Comparison of ENCODE assay signal across 11 mouse cellular contexts in genomic region chr5:129731021-129731420, GRCm38 (mm10). TPM values are rescaled to one million over a fixed set of nuclear protein-coding genes. Genes with fewer than 3 reads are reported as not detected.
DNase-seq lines count a peak whose midpoint lies in the region; ATAC-seq lines count a peak whose summit lies in the region.
"Had no signal": no experiment of that assay in that cellular context is flagged by ENCODE, and none has a peak within 500 bp of the region (broad histone marks: within the 10 kb centered on the region; RNA-seq: fewer than 3 reads in every experiment).

No protein-coding gene starts in this region.

- peaks cover 37% of the 10 kb centered on the region for H3K4me1 ChIP-seq in embryonic facial prominence, embryonic 10.5 days
- peaks cover 31% of the 10 kb centered on the region for H3K4me1 ChIP-seq in midbrain, embryonic 13.5 days (replicated peaks)

- no peak overlapping the region for H3K4me3 ChIP-seq in embryonic facial prominence, embryonic 10.5 days
- no peak overlapping the region for H3K4me3 ChIP-seq in midbrain, embryonic 13.5 days (replicated peaks)
- H3K4me3 ChIP-seq: embryonic facial prominence, embryonic 12.5 days; layer of hippocampus, adult 2 months had no signal

- no peak overlapping the region for H3K9ac ChIP-seq in midbrain, embryonic 13.5 days (replicated peaks)
- H3K9ac ChIP-seq: embryonic facial prominence, embryonic 12.5 days had no signal

- H3K36me3 ChIP-seq in embryonic facial prominence, embryonic 10.5 days (replicated peaks): peaks cover 14% of the 10 kb centered on the region; the same call in 1 of the 2 replicates
- no peaks in the 10 kb centered on the region for H3K36me3 ChIP-seq in midbrain, embryonic 13.5 days
- H3K36me3 ChIP-seq: embryonic facial prominence, embryonic 12.5 days had no signal

- 54% methylated on average over 5 of the region's 5 CpGs for WGBS in embryonic facial prominence, embryonic 10.5 days
- whole genome bisulfite sequencing in midbrain, embryonic 13.5 days: 84% methylated on average over 5 of the region's 5 CpGs

- intact Hi-C loops in left cerebral cortex, postnatal 14 days (cut with DNase I): no loop called here

- peak; percentile 65 for DNase-seq in NIH3T3 (ENCODE audit: low read depth)
- peak; percentile 16 for DNase-seq in embryonic facial prominence, embryonic 10.5 days (ENCODE audit: low spot score)
- DNase-seq in heart, adult 8-10 months (ENCODE audit: low spot score): peak; percentile 66
- peak; percentile 50 for DNase-seq in heart, postnatal 4 days
- no peak for DNase-seq in left cerebral cortex, postnatal 14 days (ENCODE audit: low spot score in 2 of 2)
- DNase-seq in spleen, postnatal 36 days (ENCODE audit: low spot score in 2 of 2): no peak
- DNase-seq: right cerebral cortex, postnatal 14 days had no signal

- peak overlapping the region; percentile 32; the same call in 1 of the 2 replicates for H3K27ac ChIP-seq in embryonic facial prominence, embryonic 10.5 days (replicated peaks)
- no peak overlapping the region for H3K27ac ChIP-seq in midbrain, embryonic 13.5 days

- no peak overlapping the region for H3K4me2 ChIP-seq in midbrain, embryonic 13.5 days (replicated peaks)
- H3K4me2 ChIP-seq: embryonic facial prominence, embryonic 12.5 days had no signal

- no peaks in the 10 kb centered on the region for H3K27me3 ChIP-seq in embryonic facial prominence, embryonic 10.5 days (replicated peaks; ENCODE audit: low read depth, poor library complexity, severe bottlenecking)
- no peaks in the 10 kb centered on the region for H3K27me3 ChIP-seq in midbrain, embryonic 13.5 days
- H3K27me3 ChIP-seq: embryonic facial prominence, embryonic 12.5 days had no signal

- no peaks in the 10 kb centered on the region for H3K9me3 ChIP-seq in embryonic facial prominence, embryonic 10.5 days
- no peaks in the 10 kb centered on the region for H3K9me3 ChIP-seq in midbrain, embryonic 13.5 days
- H3K9me3 ChIP-seq: embryonic facial prominence, embryonic 12.5 days had no signal

- no peak for ATAC-seq in midbrain, embryonic 13.5 days

RNA-seq across cellular contexts. Expression of gene Nipsnap2, which starts 6.2 kb away (rescaled TPM):
- 74.2 and 74.8 TPM in 2 replicates for polyA plus RNA-seq in embryonic facial prominence, embryonic 10.5 days (2016; fragmentation: Nextera tagmentation; extraction: Ambion mirVana)
- 1,000 to 10,000 TPM in 2 of 4 experiments, 100 to 1,000 TPM in 2; 969 to 1,032 (median 999) TPM for total RNA-seq in heart, adult 8-10 months (2022)
- total RNA-seq in heart, postnatal 4 days (2021): 100 to 1,000 TPM; 478 to 526 TPM
- total RNA-seq in left cerebral cortex, postnatal 14 days (2021): 10 to 100 TPM; 72.2 to 84.1 TPM
- 84.1 and 94.5 TPM in 2 replicates for polyA plus RNA-seq in midbrain, embryonic 13.5 days (2015; fragmentation: Nextera tagmentation; extraction: Ambion mirVana)

RNA-seq across cellular contexts. Expression of gene Mrps17, which starts 15.7 kb away (rescaled TPM):
- polyA plus RNA-seq in embryonic facial prominence, embryonic 10.5 days (2016; fragmentation: Nextera tagmentation; extraction: Ambion mirVana): 178 and 186 TPM in 2 replicates
- 10 to 100 TPM; 86.3 to 98.9 (median 90.7) TPM for total RNA-seq in heart, adult 8-10 months (2022)
- total RNA-seq in heart, postnatal 4 days (2021): 10 to 100 TPM; 77.2 to 87.1 TPM
- 10 to 100 TPM; 79.3 to 85.1 TPM for total RNA-seq in left cerebral cortex, postnatal 14 days (2021)
- 189 TPM in 2 replicates for polyA plus RNA-seq in midbrain, embryonic 13.5 days (2015; fragmentation: Nextera tagmentation; extraction: Ambion mirVana)

RNA-seq across cellular contexts. Expression of gene Sept14, which starts 22.7 kb away (rescaled TPM):
- not detected in 2 replicates for polyA plus RNA-seq in embryonic facial prominence, embryonic 10.5 days (2016; fragmentation: Nextera tagmentation; extraction: Ambion mirVana)
- not detected for total RNA-seq in heart, adult 8-10 months (2022)
- not detected for total RNA-seq in heart, postnatal 4 days (2021)
- not detected for total RNA-seq in left cerebral cortex, postnatal 14 days (2021)
- polyA plus RNA-seq in midbrain, embryonic 13.5 days (2015; fragmentation: Nextera tagmentation; extraction: Ambion mirVana): not detected in 2 replicates
- total RNA-seq: layer of hippocampus, adult 2 months had no signal
- polyA plus RNA-seq: embryonic facial prominence, embryonic 12.5 days; limb, embryonic 11.5 days had no signal

RNA-seq across cellular contexts. Expression of gene Psph, which starts 56.2 kb away (rescaled TPM):
- polyA plus RNA-seq in embryonic facial prominence, embryonic 10.5 days (2016; fragmentation: Nextera tagmentation; extraction: Ambion mirVana): 35.5 and 38.6 TPM in 2 replicates
- 1 to 10 TPM; 8.0 to 10.0 (median 8.6) TPM for total RNA-seq in heart, adult 8-10 months (2022)
- 10 to 100 TPM; 13.0 to 14.7 TPM for total RNA-seq in heart, postnatal 4 days (2021)
- total RNA-seq in left cerebral cortex, postnatal 14 days (2021): 10 to 100 TPM; 25.4 to 26.0 TPM
- polyA plus RNA-seq in midbrain, embryonic 13.5 days (2015; fragmentation: Nextera tagmentation; extraction: Ambion mirVana): 35.7 and 37.4 TPM in 2 replicates

Comparison
In these comparisons a context has a peak if more than half of its experiments do, and no peak if none do; other contexts are left out.
1. DNase-seq: peak in NIH3T3 (single experiment), embryonic facial prominence, embryonic 10.5 days (single experiment), heart, adult 8-10 months (single experiment) and heart, postnatal 4 days (single experiment); none in left cerebral cortex, postnatal 14 days (0 of 2) and spleen, postnatal 36 days (0 of 2).
2. RNA of gene Nipsnap2, which starts 6.2 kb away (total RNA-seq): 969 to 1,032 TPM in heart, adult 8-10 months and 478 to 526 TPM in heart, postnatal 4 days; 72.2 to 84.1 TPM in left cerebral cortex, postnatal 14 days; every median in the first group is over 4 times any median in the second.